Mouse (Mus musculus): ENCODE results near the gene Hoxc5.

Hoxc5 gene

DNA sequence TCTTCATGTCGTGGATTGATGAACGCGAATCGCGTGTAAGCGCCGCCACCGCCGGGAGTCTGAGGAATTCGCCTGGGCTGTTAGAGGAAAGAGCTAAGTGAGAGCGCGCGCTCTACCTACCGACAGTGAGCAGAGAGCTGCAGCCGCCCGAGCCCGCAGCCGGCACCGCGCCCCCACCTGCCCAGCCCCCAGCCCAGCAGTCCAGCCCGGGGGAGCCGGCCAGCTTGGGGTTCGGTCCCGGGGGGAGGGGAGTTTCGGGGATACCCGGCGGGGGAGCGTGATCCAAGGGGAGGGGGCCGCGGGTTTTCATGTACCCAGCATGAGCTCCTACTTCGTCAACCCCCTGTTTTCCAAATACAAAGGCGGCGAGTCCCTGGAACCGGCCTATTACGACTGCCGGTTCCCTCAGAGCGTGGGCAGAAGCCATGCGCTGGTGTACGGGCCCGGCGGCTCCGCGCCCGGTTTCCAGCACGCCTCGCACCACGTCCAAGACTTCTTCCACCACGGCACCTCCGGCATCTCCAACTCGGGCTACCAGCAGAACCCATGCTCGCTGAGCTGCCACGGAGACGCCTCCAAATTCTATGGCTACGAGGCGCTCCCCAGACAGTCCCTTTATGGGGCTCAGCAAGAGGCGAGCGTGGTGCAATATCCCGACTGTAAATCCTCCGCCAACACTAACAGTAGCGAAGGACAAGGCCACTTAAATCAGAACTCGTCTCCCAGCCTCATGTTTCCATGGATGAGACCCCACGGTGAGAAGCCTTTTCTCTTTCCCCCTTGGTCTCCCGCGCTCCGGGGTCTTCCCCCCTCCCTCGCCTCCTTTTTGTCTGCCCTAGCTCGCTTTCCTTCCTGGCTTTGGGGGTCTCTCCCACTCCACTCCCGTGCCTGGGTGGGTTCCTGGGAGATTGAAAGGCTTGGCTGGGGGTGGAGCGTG lies 23.5 kb downstream of the Hoxc5 start, which contains the start of gene Hoxc8:
TSS of gene Hoxc8 (plus strand) at position 147 of the 937 bp plus-strand sequence.
- no peak for DNase-seq

DNA sequence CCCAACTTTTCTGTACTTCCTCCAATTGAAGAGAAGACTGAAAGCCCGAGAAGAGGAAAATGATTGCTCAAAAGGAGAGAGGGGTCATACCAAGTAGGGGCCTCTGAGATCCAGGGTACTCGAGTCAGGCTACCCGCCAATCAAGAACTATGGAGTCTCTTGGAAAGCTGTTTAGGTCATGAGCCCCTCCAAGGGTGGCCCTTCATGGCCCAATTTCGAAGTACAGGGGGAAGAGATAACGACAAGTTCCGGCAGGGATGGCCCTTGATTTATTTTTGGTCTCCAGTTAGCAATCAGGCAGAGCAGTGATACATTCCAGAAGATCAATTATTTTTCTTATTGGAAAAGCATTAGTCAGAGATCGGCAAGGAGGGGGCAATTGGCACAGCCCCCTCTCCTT lies 24.5 kb downstream of the Hoxc5 start:
- no peak for DNase-seq

- DNase-seq = no peak
These were observed 25.0 kb downstream of the Hoxc5 start for GRCm38 (mm10) chr15:102992206-102992605.

GRCm38 (mm10) chr15:102992863-102993262 lies 25.6 kb downstream of the Hoxc5 start:
- DNase-seq = no peak

GRCm38 (mm10) chr15:102996548-102996947 lies 29.3 kb downstream of the Hoxc5 start:
- DNase-seq = no peak

GRCm38 (mm10) chr15:102997431-102997830 lies 30.2 kb downstream of the Hoxc5 start:
- no peak for DNase-seq

GRCm38 (mm10) chr15:102997939-102998355 lies 30.7 kb downstream of the Hoxc5 start, which contains the start of gene Hoxc6:
Gene Hoxc6, plus strand, starts transcription at chr15:102998257.
- DNase-seq = no peak

- no peak for DNase-seq
These were observed 31.5 kb downstream of the Hoxc5 start for GRCm38 (mm10) chr15:102998608-102999182.

DNA sequence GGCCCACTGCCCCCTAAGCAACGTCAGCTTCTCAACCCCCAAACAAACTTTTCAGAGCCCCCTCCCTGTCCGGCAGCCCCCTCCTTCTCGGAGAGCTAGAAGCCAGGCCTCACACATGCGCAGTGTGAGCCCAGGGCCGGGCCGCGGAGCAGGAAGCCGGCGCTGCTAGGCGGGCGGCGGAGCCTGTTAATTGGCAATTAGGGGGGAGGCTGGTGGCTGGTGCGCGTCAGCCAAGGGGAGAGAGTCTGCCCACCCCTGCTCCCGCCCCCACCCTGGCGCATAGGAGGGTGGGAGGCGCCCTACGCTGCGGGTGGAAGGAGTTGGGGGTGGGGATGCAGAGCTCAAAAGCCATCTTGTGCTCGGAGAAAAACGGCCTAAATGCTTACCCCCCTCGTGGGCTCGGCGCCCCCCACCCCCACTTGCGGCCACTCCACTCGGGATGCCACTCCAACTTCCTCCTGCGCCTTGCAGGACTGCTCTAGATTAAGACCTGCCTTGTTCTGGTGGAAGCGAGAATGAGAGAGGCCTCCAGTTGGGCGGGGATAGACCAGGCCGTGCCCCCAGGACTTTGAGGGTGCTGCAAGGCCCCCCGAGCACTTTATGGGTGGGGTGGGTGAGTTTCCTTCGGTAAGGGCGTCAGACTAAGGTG lies 32.1 kb downstream of the Hoxc5 start:
- no peak for DNase-seq

- no peak for DNase-seq
These were observed 32.7 kb downstream of the Hoxc5 start for GRCm38 (mm10) chr15:102999955-103000354.

DNA sequence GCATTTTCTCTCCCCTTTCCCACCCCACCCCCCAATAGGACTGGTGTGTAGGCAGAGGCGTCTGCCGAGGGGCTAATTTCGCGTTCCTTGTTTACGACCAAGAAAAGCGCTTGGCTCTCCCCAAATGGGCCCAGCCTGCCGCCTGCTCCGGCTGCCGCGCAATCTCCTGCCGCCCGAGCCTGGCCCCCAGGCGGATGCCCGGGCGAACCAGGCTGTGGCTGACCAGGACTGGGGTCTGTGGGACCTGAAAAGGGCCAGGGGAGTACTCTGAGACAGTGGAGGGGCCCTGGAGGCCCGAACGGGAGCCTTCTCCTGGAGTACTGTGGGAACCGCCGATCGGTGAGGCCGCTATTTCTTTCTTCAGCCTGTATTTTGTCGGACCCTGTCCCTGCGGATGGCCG lies 33.3 kb downstream of the Hoxc5 start:
- DNase-seq = no peak

DNA sequence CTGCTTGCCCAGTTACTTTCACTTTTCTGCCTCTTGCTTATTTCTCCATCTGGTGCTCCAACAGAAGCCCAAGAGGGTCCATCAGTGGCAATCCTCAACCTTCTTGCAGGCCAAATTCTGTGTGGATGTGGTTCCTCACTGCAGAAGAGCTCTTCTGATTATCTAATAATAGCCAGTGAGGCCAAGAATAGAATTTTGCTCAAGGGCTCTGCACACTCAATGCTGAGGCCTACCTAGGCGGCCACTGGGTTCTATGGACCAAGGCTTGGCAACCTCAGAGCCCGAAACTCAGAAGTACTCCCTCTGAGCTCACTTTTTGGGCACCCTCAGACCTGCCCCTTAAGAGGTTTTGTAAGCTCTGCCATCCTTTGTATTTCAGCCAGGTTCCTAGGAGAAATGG lies 34.1 kb downstream of the Hoxc5 start:
- DNase-seq = no peak

- DNase-seq = no peak
These were observed 34.9 kb downstream of the Hoxc5 start for GRCm38 (mm10) chr15:103002156-103002555.

GRCm38 (mm10) chr15:103002821-103003448 lies 35.7 kb downstream of the Hoxc5 start:
- no peak for DNase-seq

DNA sequence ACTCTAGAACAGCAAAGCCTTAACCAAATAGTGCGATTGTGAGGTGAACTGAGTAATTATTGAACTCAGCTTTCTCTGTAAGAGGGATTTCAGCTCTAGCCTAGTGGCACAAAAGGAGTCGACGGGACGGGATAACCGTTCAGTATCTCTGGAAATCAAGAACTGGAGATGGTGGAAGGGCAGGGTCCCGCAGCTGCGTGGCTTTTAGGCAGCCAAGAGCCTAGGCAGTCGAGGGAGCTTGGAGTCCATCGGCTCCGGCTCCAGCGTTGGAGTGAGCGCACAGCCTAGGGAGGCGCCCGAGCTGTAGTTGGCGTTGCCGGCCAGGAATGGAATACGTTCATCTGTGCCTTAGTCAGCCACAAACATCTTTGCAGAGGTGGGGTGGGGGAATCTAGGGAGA lies 38.1 kb downstream of the Hoxc5 start:
- DNase-seq = no peak

DNA sequence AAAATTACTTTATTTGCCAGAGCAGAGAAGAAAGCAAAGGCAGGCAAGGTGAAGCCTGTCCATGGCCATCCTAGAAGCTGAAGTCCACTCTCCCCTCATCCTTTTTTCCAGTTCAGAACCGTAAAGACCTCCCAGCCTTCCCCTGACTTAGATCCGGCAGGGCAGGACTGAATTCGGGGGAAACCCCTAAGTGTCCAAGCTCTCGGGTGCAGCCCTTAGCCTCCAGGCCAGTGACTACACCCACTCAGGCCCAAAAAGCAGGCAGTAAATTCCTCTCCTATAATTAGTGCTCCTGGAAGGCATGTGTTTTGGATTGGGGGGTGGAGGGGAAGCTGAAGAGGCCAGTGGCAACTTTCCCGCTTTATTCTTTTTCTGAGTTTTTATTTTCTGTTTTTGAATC lies 38.6 kb downstream of the Hoxc5 start:
- no peak for DNase-seq

DNA sequence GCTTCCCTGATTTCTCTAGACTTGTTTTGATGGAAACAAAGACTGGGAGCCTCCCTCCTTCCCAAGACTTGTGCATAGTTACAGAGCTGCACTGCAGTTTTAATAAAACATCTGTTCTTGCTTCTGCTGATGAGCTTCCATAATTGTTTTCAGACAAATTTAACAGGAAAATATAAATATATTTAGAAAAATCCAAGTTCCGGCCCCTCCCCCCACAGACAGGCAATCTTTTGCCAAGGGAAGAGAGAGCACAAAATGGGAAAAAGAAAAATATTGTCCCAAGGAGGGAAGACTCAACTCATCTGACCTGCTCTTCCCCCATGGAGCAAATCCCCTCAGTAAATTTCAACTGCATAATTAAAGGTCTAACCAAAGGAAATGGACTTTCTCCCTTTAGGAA lies 39.1 kb downstream of the Hoxc5 start:
- no peak for DNase-seq

- DNase-seq = no peak
These were observed 42.2 kb downstream of the Hoxc5 start for GRCm38 (mm10) chr15:103009265-103010111.

DNA sequence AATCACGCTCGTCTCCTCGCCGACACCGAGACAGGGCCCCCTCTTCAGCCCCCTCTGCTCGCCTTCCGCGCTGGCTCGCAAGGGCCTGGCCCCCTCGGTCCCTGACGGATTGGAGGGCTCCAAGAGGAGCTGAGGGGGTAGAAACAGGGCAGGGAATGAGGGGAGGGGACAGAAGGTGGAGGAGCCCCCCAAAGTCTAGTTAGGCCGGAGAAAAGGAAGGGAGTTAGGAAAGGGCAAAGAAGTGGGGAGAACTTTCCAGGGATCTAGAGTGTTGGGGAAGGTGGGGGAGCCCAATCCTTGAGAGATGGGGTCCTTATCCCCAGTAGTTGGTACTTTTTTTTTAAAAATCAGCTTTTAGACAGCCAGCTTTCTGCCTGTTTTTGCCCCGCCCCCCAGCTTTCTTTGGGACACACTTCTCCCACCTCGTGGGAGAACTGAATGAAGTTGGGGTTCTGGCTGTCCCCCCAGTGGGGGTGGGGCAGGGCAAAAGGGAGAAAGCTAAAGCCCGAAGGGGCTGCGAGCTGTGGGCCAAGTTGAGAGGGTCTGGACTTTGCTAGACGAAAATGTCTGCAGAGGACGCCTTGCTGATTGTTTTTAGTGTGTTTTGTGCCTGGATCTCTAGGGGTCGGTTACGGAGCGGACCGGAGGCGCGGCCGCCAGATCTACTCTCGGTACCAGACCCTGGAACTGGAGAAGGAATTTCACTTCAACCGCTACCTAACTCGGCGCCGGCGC lies 43.0 kb downstream of the Hoxc5 start:
- DNase-seq = no peak

- DNase-seq = no peak
These were observed 43.8 kb downstream of the Hoxc5 start for GRCm38 (mm10) chr15:103010847-103011555.
